Mouse (Mus musculus): Measurements from ENCODE around the gene Man1c1.

Man1c1 gene

DNA sequence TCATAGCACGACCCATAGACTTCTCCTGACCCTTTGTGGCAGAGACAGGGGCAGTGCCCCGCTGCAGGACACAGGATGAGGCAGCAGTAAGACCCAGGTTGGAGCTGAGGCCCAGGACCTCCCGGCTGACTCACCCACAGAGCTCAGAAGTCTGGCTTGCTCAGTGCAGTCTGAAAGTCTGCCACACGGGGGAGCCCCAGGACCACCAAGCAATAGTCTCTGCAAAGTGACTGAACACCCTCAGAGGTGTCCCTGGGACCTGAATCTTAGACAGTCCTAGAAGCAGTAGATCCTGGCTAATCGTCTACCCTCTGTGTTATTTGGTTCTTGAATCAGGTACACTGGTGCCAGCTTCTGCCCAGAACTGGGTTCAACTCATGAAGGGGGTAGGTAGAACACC, 160.8 kb downstream of the Man1c1 start:
- peak; percentile 88 for DNase-seq

DNA sequence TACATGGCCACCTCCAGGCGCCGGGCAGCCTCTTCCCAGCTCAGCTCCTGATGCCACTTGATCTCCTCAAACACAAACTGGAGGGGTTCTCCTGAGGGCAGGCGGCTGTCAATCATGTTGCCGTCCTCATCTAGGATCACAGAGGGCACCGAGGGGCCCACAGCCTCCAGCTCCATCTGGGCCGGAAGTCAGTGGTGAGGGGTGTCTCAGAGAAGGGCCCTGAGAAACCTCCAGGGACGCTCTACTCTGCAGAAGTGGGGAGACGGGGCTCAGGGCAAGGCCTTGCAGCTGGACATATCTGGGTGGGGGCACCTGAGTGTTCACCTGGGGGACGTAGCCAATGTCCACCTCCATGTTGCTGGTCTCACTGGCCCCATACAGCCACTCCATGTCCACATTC, 161.4 kb downstream of the Man1c1 start:
- DNase-seq: no peak

DNA sequence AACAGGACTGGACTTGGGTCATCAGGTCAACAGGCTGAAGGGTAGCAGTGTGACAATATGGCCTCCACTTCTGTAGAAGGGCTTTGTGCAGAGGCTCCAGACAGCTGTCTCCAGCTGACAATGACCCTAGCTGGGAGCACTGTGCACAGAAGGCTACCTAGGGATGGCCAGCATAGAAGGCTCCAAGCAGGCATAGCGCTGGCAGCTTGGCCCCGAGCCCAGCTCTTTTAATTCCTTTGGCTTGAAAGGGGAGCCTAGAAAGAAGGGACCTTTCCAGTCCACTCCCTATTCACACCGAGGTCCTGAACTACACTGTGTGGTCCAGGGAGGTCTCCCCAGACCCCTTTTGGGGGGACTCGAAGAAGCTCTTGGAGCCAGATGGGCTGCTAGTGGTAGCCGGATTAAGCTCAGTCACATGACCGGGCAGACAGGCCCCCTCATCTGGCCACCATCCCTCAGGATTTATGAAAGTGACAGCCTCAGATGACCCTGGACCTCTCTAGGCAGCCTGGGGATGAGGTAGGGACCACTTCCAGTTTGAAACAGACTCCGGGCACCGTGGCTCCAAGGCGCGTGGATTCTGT, 165.0 kb downstream of the Man1c1 start:
- DNase-seq: peak; percentile 60

GRCm38 (mm10) chr4:134535787-134536151, 168.3 kb downstream of the Man1c1 start:
- peak; percentile 66 for DNase-seq

GRCm38 (mm10) chr4:134534932-134535786, 168.9 kb downstream of the Man1c1 start, which contains the start of gene Mtfr1l:
TSS of gene Mtfr1l (minus strand) at chr4:134535387.
- peak; percentile 98 for DNase-seq

GRCm38 (mm10) chr4:134534124-134534886, 169.8 kb downstream of the Man1c1 start:
- peak; percentile 62 for DNase-seq

DNA sequence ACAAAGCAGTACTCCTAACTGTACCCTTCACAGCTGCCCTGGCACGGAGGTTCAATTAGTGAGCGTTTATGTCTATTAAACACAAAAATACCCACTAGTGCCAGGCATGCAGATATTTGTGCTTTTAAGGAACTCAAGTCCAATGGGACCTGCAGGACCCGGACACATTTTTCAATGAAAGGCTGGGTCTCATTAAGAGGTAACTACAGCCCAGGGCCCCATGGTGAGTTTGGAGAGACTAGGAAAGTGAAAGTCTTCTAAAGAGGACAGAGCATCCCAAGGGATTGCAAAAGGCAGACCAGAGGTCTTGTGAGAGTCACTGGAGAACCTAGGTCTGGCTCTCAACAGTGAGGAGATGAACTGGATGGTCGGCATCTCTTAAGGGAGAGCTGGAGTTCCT, 170.7 kb downstream of the Man1c1 start:
- no peak for DNase-seq

DNA sequence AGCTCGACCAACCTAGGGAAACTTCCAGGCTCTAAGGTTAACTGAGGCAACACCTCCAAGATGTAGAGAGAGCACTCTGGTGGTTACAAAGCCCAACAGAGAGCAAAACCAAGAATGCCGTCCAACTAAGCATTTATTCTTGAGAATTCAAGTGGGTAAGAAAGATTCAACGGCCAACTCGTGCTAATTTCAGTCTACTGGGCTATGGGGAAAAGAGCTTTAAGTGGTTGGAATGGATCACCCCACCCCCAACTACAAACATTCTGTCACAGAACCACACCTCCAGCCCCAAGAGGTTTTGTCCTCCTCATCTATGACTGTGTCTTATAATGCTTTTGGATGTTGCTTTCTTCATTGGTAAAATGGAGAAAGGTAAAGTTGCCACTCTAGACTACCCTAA, 171.2 kb downstream of the Man1c1 start:
- no peak for DNase-seq

DNA sequence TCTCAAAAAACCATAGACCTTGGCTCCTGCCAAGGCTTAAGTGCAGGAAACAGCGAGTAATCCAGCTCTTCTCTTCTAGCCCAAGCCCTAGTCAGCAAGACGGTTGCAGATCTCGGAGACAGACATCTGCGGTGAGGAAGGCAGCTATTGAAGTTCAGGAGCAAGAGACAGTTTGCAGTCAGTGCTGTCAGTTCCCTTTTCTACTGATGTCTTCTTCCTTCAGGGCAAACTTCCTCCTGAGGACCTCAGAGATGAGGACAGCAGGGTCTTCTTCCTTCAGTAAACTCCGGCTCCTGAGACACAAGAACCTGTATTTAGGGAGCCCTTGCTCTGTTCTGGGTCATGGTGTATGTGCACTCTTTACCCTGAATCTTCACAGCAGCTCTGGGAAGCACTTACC, 177.9 kb downstream of the Man1c1 start:
- no peak for DNase-seq

GRCm38 (mm10) chr4:134525806-134526205, 178.3 kb downstream of the Man1c1 start:
- DNase-seq: no peak

- no peak for DNase-seq
Measured at GRCm38 (mm10) chr4:134523447-134523846, 180.6 kb downstream of the Man1c1 start.

GRCm38 (mm10) chr4:134519281-134519680, 184.8 kb downstream of the Man1c1 start:
- DNase-seq: no peak

- no peak for DNase-seq
Measured at GRCm38 (mm10) chr4:134518541-134518940, 185.5 kb downstream of the Man1c1 start.

GRCm38 (mm10) chr4:134517719-134518118, 186.4 kb downstream of the Man1c1 start:
- no peak for DNase-seq

- no peak for DNase-seq
Measured at GRCm38 (mm10) chr4:134516981-134517380, 187.1 kb downstream of the Man1c1 start.

GRCm38 (mm10) chr4:134515614-134516013, 188.5 kb downstream of the Man1c1 start:
- no peak for DNase-seq

DNA sequence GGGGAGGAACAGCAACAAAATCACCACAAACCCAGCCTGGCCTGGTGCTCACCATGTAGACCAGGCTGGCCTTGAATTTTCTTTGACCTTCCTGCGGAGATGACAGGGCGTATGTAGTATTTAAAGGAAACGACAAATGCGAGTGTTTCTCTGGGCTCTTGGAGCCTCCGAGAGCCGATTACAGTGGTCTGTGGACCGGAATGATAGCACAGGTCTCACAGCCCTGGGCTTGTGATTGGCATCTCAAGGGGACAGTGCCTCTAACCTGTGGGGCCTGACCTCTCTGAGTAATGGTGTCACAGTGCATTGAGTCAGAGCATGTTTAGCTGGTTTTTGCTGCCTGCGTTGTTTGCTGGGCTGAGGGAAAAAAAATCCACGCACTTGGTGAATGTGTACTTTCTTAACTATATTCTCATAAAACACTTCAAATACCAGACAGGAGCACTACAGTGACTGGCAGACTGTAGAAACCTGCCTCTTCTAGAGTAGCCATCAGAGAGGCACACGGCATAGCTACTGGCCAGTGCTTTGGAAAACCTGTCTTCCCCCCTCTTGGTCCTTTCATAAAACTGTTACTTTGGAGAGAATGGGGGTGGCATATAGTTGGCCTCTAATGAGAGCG, 189.7 kb downstream of the Man1c1 start:
- DNase-seq: no peak

DNA sequence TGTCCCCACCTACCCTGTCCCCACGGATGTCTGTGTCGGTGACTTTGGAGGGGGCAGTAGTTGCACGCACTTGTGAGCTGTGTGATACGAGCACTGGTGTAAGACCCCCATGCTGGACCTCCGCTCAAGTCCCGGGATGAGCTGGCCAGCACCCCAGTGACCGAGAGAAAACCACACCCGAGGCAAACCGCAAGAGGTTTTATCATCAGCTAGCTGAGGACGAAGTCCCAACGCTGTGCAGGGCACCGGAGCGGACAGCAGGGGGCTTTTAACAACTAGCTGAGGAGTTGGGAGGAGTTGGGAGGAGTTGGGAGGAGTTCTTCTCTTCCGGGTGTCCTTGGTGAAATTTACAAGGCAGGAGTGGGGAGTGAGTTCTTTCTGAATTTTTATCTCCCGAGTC, 191.3 kb downstream of the Man1c1 start:
- DNase-seq: no peak

DNA sequence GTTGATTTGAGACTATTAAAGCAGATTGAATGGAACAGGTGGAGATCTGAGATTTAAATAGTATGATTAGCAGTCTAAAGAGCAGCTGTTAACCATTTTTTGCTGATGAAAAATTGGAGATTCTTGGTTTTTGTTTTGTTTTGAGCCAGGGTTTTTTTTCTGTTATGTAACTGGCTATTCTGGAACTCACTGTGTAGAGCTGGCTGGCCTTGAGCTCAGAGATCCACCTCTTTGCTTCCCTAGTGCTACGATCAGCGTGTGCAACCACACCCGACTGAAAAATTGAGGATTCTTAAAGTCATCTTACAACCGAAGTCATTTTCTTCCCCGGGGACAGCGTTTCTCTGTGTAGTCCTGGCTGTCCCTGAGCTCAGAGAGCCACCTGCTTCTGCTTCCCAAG, 192.4 kb downstream of the Man1c1 start:
- no peak for DNase-seq
